Mouse (Mus musculus): ENCODE results near the gene Ube2q2.

DNA sequence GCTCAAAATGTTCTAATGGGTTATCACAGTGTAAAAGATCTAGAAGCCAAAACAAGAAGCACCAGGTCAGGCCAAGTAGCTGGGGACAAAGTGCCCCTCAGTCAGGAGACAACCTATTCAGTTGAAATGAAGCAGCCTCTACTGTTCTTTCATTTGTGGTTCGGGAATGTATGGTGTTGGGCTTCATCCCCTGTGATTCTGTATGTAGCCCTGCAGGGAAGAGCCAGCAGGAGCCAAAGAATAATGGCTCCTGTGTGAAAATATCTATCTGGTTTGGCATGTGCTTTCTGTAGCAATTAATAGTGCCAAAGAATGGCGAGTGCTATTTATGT, 59.8 kb downstream of the Ube2q2 start:
- TF ChIP-seq CTCF (IDR thresholded peaks at IDR 0.05; ENCODE audit: insufficient read depth, low read depth, low read length) (no peak), POLR2A (IDR thresholded peaks at IDR 0.05; ENCODE audit: insufficient read depth, low read depth, low read length) (no peak)

All from olfactory bulb, adult 2 months (tissue).